Mouse (Mus musculus): Measurements from ENCODE around the gene Hace1.

The Hace1 gene

GRCm38 (mm10) chr10:45706849-45707248 lies 129.2 kb downstream of the Hace1 start:
- no peak for DNase-seq

- no peak for DNase-seq
These were observed 133.2 kb downstream of the Hace1 start for GRCm38 (mm10) chr10:45710848-45711247.

- DNase-seq = no peak
These were observed 133.7 kb downstream of the Hace1 start for GRCm38 (mm10) chr10:45711348-45711747.

Measured in thymus, postnatal 14 days (tissue).